Mouse (Mus musculus) lung, embryonic 14.5 days (tissue): ENCODE measurements around the gene Cep112. TPM values are rescaled to one million over a fixed set of nuclear protein-coding genes. Genes with fewer than 3 reads are reported as not detected.

Experiments used
- ATAC-seq: fragments of 200-750 bp; cut with Nextera tagmentation; 2 replicates; pipeline ENCODE4 v1.8.0; 2017; ENCODE audit warnings: mild to moderate bottlenecking, moderate TSS enrichment, moderate library complexity; ENCODE audit not compliant: insufficient read depth
- DNase-seq: peaks from one replicate; pipeline ENCODE4 v3.0.0-alpha.2; 2015
- H3K27ac ChIP-seq: fragments of 300-500 bp; sonication (generic); 2 replicates; pipeline ENCODE4 v1.5.1; 2014; ENCODE audit warnings: low read depth, mild to moderate bottlenecking, moderate library complexity
- H3K27me3 ChIP-seq: fragments of 300-500 bp; sonication (generic); 2 replicates; pipeline ENCODE4 v1.6.1; 2014; ENCODE audit warnings: low read length, control low read depth; ENCODE audit not compliant: insufficient read depth
- H3K36me3 ChIP-seq: fragments of 300-500 bp; sonication (generic); 2 replicates; pipeline ENCODE4 v1.6.1; 2014; ENCODE audit warnings: control low read depth; ENCODE audit not compliant: insufficient read depth
- H3K4me1 ChIP-seq: fragments of 300-500 bp; sonication (generic); 2 replicates; pipeline ENCODE4 v1.6.1; 2014; ENCODE audit warnings: antibody characterized with exemption, control low read depth; ENCODE audit not compliant: insufficient read depth
- H3K4me2 ChIP-seq: fragments of 300-500 bp; sonication (generic); 2 replicates; pipeline ENCODE4 v1.6.1; 2014; ENCODE audit warnings: mild to moderate bottlenecking
- H3K4me3 ChIP-seq: fragments of 300-500 bp; sonication (generic); 2 replicates; pipeline ENCODE4 v1.5.1; 2014; ENCODE audit warnings: low read depth, low read length
- H3K9ac ChIP-seq: fragments of 300-500 bp; sonication (generic); 2 replicates; pipeline ENCODE4 v1.6.1; 2014
- H3K9me3 ChIP-seq: fragments of 300-500 bp; sonication (generic); 2 replicates; pipeline ENCODE4 v1.6.1; 2016; ENCODE audit warnings: low read depth, low read length, control low read depth
- CTCF ChIP-seq: IDR thresholded peaks from 2 replicates; pipeline ENCODE4 v1.5.1; 2016; ENCODE audit warnings: antibody characterized with exemption, low read depth
- WGBS: fragments of 180-500 bp; shearing (Covaris S2); extraction: QIAGEN DNeasy Blood & Tissue Kit; methylation state at CpG from one replicate; pipeline ENCODE4 v1.1.7; 2014; 5-methylcytosine and 5-hydroxymethylcytosine counted together
- polyA plus RNA-seq: library from polyadenylated mRNA; unstranded; fragments of >200 nt; fragmentation: Nextera tagmentation; extraction: Ambion mirVana; gene quantifications from 2 replicates; pipeline ENCODE4 v1.2.1, GENCODE M21; 2014

The Cep112 gene
- polyA plus RNA-seq, 1 experiment from 2014 or later = 20.2 TPM

GRCm38 (mm10) chr11:108828374-108829025 is 403.5 kb downstream of the Cep112 start:
- Histone ChIP-seq H3K4me1 (no peaks in the 10 kb centered on the region), H3K4me3 (no peak overlapping the region), H3K27ac (no peak overlapping the region), H3K27me3 (no peaks in the 10 kb centered on the region), H3K9me3 (no peaks in the 10 kb centered on the region), H3K36me3 (no peaks in the 10 kb centered on the region), H3K4me2 (no peak overlapping the region), H3K9ac (no peak overlapping the region)
- ATAC-seq (no peak), DNase-seq (no peak)
- 58% methylated on average over 4 of the region's 4 CpGs for WGBS
- no peak for TF ChIP-seq CTCF

- no peak for TF ChIP-seq CTCF
- Histone ChIP-seq H3K4me3 (no peak overlapping the region), H3K9ac (no peak overlapping the region), H3K27me3 (no peaks in the 10 kb centered on the region), H3K4me2 (no peak overlapping the region), H3K36me3 (no peaks in the 10 kb centered on the region), H3K27ac (no peak overlapping the region), H3K9me3 (no peaks in the 10 kb centered on the region), H3K4me1 (no peaks in the 10 kb centered on the region)
- no peak for ATAC-seq
- no peak for DNase-seq
- WGBS = 93% methylated on average over 4 of the region's 4 CpGs
Measured at GRCm38 (mm10) chr11:108836706-108837105, 411.7 kb downstream of the Cep112 start.

- ATAC-seq = no peak
- WGBS = 70% methylated on average over 3 of the region's 3 CpGs
- no peak overlapping the region for H3K9ac ChIP-seq
Measured at GRCm38 (mm10) chr11:108840195-108840594, 415.2 kb downstream of the Cep112 start.

GRCm38 (mm10) chr11:108842765-108843164 is 417.8 kb downstream of the Cep112 start:
- Histone ChIP-seq H3K4me1 (0 out of 2 replicates have a peak, but pooled peaks cover 2% of the 10 kb centered on the region), H3K9me3 (no peaks in the 10 kb centered on the region), H3K36me3 (no peaks in the 10 kb centered on the region), H3K4me2 (no peak overlapping the region), H3K9ac (no peak overlapping the region), H3K27ac (no peak overlapping the region), H3K4me3 (no peak overlapping the region), H3K27me3 (no peaks in the 10 kb centered on the region)
- ATAC-seq (no peak), DNase-seq (no peak)
- 39% methylated on average over 2 of the region's 2 CpGs for WGBS
- no peak for TF ChIP-seq CTCF

More at GRCm38 (mm10) chr11:108840195-108840594, 415.2 kb downstream of the Cep112 start:
- Histone ChIP-seq H3K36me3 (no peaks in the 10 kb centered on the region), H3K4me3 (no peak overlapping the region), H3K4me2 (no peak overlapping the region), H3K9me3 (no peaks in the 10 kb centered on the region), H3K4me1 (0 out of 2 replicates have a peak, but pooled peaks cover 2% of the 10 kb centered on the region), H3K27ac (no peak overlapping the region), H3K27me3 (no peaks in the 10 kb centered on the region)
- TF ChIP-seq CTCF = no peak
- DNase-seq = no peak

- 35% methylated on average over 2 of the region's 2 CpGs for WGBS
- DNase-seq (peak; percentile 77), ATAC-seq (no peak)
- Histone ChIP-seq H3K27me3 (no peaks in the 10 kb centered on the region), H3K9ac (no peak overlapping the region), H3K9me3 (no peaks in the 10 kb centered on the region; the same call in 1 of the 2 replicates), H3K4me1 (0 out of 2 replicates have a peak, but pooled peaks cover 2% of the 10 kb centered on the region), H3K36me3 (no peaks in the 10 kb centered on the region), H3K4me2 (no peak overlapping the region), H3K27ac (no peak overlapping the region), H3K4me3 (no peak overlapping the region)
- TF ChIP-seq CTCF = no peak
Measured at GRCm38 (mm10) chr11:108845971-108846370, 421.0 kb downstream of the Cep112 start.

- Histone ChIP-seq H3K4me1 (0 out of 2 replicates have a peak, but pooled peaks cover 2% of the 10 kb centered on the region), H3K27ac (no peak overlapping the region), H3K9ac (no peak overlapping the region), H3K27me3 (no peaks in the 10 kb centered on the region), H3K4me3 (no peak overlapping the region), H3K9me3 (no peaks in the 10 kb centered on the region; the same call in 1 of the 2 replicates), H3K36me3 (no peaks in the 10 kb centered on the region), H3K4me2 (no peak overlapping the region)
- no peak for ATAC-seq
- 87% methylated on average over 3 of the region's 3 CpGs for WGBS
- no peak for DNase-seq
- TF ChIP-seq CTCF = no peak
Measured at GRCm38 (mm10) chr11:108846479-108846878, 421.5 kb downstream of the Cep112 start.

GRCm38 (mm10) chr11:108851771-108852170 is 426.8 kb downstream of the Cep112 start:
- ATAC-seq (no peak), DNase-seq (no peak)
- TF ChIP-seq CTCF = no peak
- Histone ChIP-seq H3K4me1 (no peaks in the 10 kb centered on the region), H3K27ac (no peak overlapping the region), H3K9ac (no peak overlapping the region), H3K4me2 (no peak overlapping the region), H3K27me3 (no peaks in the 10 kb centered on the region), H3K9me3 (no peaks in the 10 kb centered on the region; the same call in 1 of the 2 replicates), H3K4me3 (no peak overlapping the region), H3K36me3 (no peaks in the 10 kb centered on the region)
- WGBS = 92% methylated on average over 1 of the region's 1 CpGs
